Mouse (Mus musculus): ENCODE results near the gene Ift46.

GRCm38 (mm10) chr9:44805536-44805935 is 37.8 kb downstream of the Ift46 start:
- TF ChIP-seq POLR2A (IDR thresholded peaks at IDR 0.05; ENCODE audit: borderline replicate concordance, control insufficient read depth, low read depth, low read length) (no peak), CTCF (IDR thresholded peaks at IDR 0.05; ENCODE audit: control insufficient read depth, insufficient read depth, low read length) (no peak)
